ENCODE assay signal across 12 mouse cellular contexts in the genomic region with DNA sequence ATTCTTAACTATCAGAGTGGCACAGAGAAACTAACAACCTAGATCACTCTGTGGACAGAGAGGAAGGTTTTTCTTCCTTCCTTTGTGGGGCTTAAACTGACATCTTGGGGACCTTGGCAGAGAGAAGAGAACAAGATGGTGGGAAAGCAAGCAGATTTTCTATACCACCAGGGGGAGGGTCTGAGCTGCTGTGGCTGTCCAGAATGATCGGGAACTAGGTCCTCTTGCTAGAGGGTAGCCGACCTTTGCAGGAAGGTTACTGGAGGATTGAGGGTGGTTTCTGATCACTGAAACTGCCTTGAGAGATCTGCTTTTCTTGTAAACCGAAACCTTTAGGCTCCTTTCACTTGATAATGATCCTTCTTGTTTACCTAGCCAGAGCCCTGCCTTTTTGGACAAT. TPM values are rescaled to one million over a fixed set of nuclear protein-coding genes. Genes with fewer than 3 reads are reported as not detected.
DNase-seq lines count a peak whose midpoint lies in the region; ATAC-seq and TF ChIP-seq lines count a peak whose summit lies in the region.
"Had no signal": no experiment of that assay in that cellular context is flagged by ENCODE, and none has a peak within 500 bp of the region (broad histone marks: within the 10 kb centered on the region; RNA-seq: fewer than 3 reads in every experiment).

No protein-coding gene starts in this region.

- no peaks in the 10 kb centered on the region for H3K4me1 ChIP-seq in heart, postnatal 0 days (ENCODE audit: control insufficient read depth, insufficient read depth)
- no peaks in the 10 kb centered on the region for H3K4me1 ChIP-seq in midbrain, postnatal 0 days (ENCODE audit: insufficient read depth, low read length)
- no peaks in the 10 kb centered on the region for H3K4me1 ChIP-seq in midbrain, embryonic 11.5 days (ENCODE audit: control insufficient read depth, insufficient read depth, low read length)
- peaks cover 3% of the 10 kb centered on the region; the same call in 1 of the 2 replicates for H3K4me1 ChIP-seq in stomach, embryonic 15.5 days

- no peak overlapping the region for H3K4me3 ChIP-seq in heart, postnatal 0 days (ENCODE audit: low read depth, low read length)
- H3K4me3 ChIP-seq in midbrain, postnatal 0 days (ENCODE audit: low read depth, low read length), result no peak overlapping the region
- H3K4me3 ChIP-seq in midbrain, embryonic 11.5 days (ENCODE audit: low read depth, low read length), result no peak overlapping the region
- no peak overlapping the region for H3K4me3 ChIP-seq in stomach, embryonic 15.5 days (replicated peaks)
- H3K4me3 ChIP-seq: liver, embryonic 15.5 days had no signal

- H3K27ac ChIP-seq in heart, postnatal 0 days (ENCODE audit: low read depth), result no peak overlapping the region
- H3K27ac ChIP-seq in midbrain, postnatal 0 days (ENCODE audit: low read depth, low read length), result no peak overlapping the region
- H3K27ac ChIP-seq in midbrain, embryonic 11.5 days (ENCODE audit: low read depth, low read length), result no peak overlapping the region
- H3K27ac ChIP-seq in stomach, embryonic 15.5 days, result peak overlapping the region; percentile 37
- H3K27ac ChIP-seq: liver, embryonic 15.5 days had no signal

- ATAC-seq in heart, postnatal 0 days (ENCODE audit: insufficient read depth, low read depth), result no peak
- ATAC-seq in midbrain, postnatal 0 days (ENCODE audit: low FRiP score), result no peak
- ATAC-seq in midbrain, embryonic 11.5 days (ENCODE audit: low FRiP score), result no peak
- ATAC-seq in stomach, embryonic 15.5 days (ENCODE audit: insufficient read depth, low FRiP score, low read depth), result no peak
- ATAC-seq: hindbrain, embryonic 16.5 days had no signal

- DNase-seq in heart, postnatal 0 days (ENCODE audit: low spot score), result no peak
- DNase-seq in heart, postnatal 14 days, result no peak
- DNase-seq in midbrain, postnatal 0 days (ENCODE audit: low spot score), result no peak
- DNase-seq in midbrain, embryonic 11.5 days (ENCODE audit: low spot score, missing footprints), result no peak
- peak; percentile 2 for DNase-seq in brain, embryonic 14.5 days (ENCODE audit: low read depth)
- no peak for DNase-seq in urinary bladder, postnatal 4 days (ENCODE audit: low spot score in 2 of 2)
- no peak for DNase-seq in layer of hippocampus, postnatal 36 days
- DNase-seq: adrenal gland, postnatal 14 days; cerebellum, postnatal 10 days had no signal

- H3K9ac ChIP-seq in heart, postnatal 0 days (replicated peaks; ENCODE audit: low read depth, low read length), result no peak overlapping the region
- no peak overlapping the region for H3K9ac ChIP-seq in midbrain, postnatal 0 days (replicated peaks; ENCODE audit: low read length, poor library complexity, severe bottlenecking)
- H3K9ac ChIP-seq in midbrain, embryonic 11.5 days (ENCODE audit: low read length), result no peak overlapping the region
- no peak overlapping the region for H3K9ac ChIP-seq in stomach, embryonic 15.5 days
- H3K9ac ChIP-seq: liver, embryonic 15.5 days had no signal

- H3K27me3 ChIP-seq in heart, postnatal 0 days (ENCODE audit: control insufficient read depth, insufficient read depth, low read length), result no peaks in the 10 kb centered on the region
- no peaks in the 10 kb centered on the region for H3K27me3 ChIP-seq in midbrain, postnatal 0 days (ENCODE audit: insufficient read depth, low read length)
- H3K27me3 ChIP-seq in midbrain, embryonic 11.5 days (ENCODE audit: control insufficient read depth, insufficient read depth, low read length), result no peaks in the 10 kb centered on the region
- no peaks in the 10 kb centered on the region for H3K27me3 ChIP-seq in stomach, embryonic 15.5 days (replicated peaks)
- H3K27me3 ChIP-seq: liver, embryonic 15.5 days had no signal

- TF ChIP-seq EP300 in heart, postnatal 0 days (IDR thresholded peaks at IDR 0.05; ENCODE audit: low read depth), result no peak

- H3K9me3 ChIP-seq in heart, postnatal 0 days (replicated peaks; ENCODE audit: control insufficient read depth, low read length), result no peaks in the 10 kb centered on the region
- H3K9me3 ChIP-seq in midbrain, postnatal 0 days (ENCODE audit: low read length), result no peaks in the 10 kb centered on the region
- H3K9me3 ChIP-seq in midbrain, embryonic 11.5 days (ENCODE audit: control insufficient read depth, low read length), result no peaks in the 10 kb centered on the region
- H3K9me3 ChIP-seq in stomach, embryonic 15.5 days, result no peaks in the 10 kb centered on the region
- H3K9me3 ChIP-seq: liver, embryonic 15.5 days had no signal

- no peaks in the 10 kb centered on the region for H3K36me3 ChIP-seq in heart, postnatal 0 days (replicated peaks; ENCODE audit: control insufficient read depth, insufficient read depth, low read length)
- H3K36me3 ChIP-seq in midbrain, postnatal 0 days (ENCODE audit: insufficient read depth, low read length), result no peaks in the 10 kb centered on the region
- no peaks in the 10 kb centered on the region for H3K36me3 ChIP-seq in midbrain, embryonic 11.5 days (ENCODE audit: control insufficient read depth, insufficient read depth, low read length)
- H3K36me3 ChIP-seq in stomach, embryonic 15.5 days, result no peaks in the 10 kb centered on the region
- H3K36me3 ChIP-seq: liver, embryonic 15.5 days had no signal

- H3K4me2 ChIP-seq in heart, postnatal 0 days (ENCODE audit: low read depth, low read length), result no peak overlapping the region
- no peak overlapping the region for H3K4me2 ChIP-seq in midbrain, postnatal 0 days (ENCODE audit: low read depth, low read length, poor library complexity, severe bottlenecking)
- H3K4me2 ChIP-seq in midbrain, embryonic 11.5 days, result no peak overlapping the region
- no peak overlapping the region for H3K4me2 ChIP-seq in stomach, embryonic 15.5 days
- H3K4me2 ChIP-seq: liver, embryonic 15.5 days had no signal

- TF ChIP-seq POLR2A in brain, embryonic 14.5 days (IDR thresholded peaks at IDR 0.05; ENCODE audit: borderline replicate concordance, extremely low read depth, insufficient read depth, insufficient read length, poor library complexity, severe bottlenecking), result no peak

- WGBS in heart, postnatal 0 days, result 20% methylated on average over 3 of the region's 3 CpGs
- WGBS in midbrain, postnatal 0 days, result 39% methylated on average over 3 of the region's 3 CpGs
- WGBS in midbrain, embryonic 11.5 days, result 44% methylated on average over 3 of the region's 3 CpGs
- 15% methylated on average over 3 of the region's 3 CpGs for WGBS in stomach, embryonic 15.5 days

- peak; percentile 37; the same call in 1 of the 2 replicates for TF ChIP-seq CTCF in heart, postnatal 0 days (IDR thresholded peaks at IDR 0.05; ENCODE audit: low read depth)
- TF ChIP-seq CTCF in midbrain, postnatal 0 days (IDR thresholded peaks at IDR 0.05), result peak; percentile 39; the same call in 1 of the 2 replicates
- TF ChIP-seq CTCF in brain, embryonic 14.5 days (IDR thresholded peaks at IDR 0.05; ENCODE audit: borderline replicate concordance, extremely low read depth, insufficient read depth, insufficient read length), result peak; percentile 37; the same call in 1 of the 2 replicates

- intact Hi-C loops in heart, postnatal 14 days (cut with DNase I), result no loop called here

RNA-seq across cellular contexts. Expression of a gene that starts 9.3 kb away (rescaled TPM):
- total RNA-seq in heart, postnatal 0 days (2014; rRNA removed; ENCODE audit: low replicate concordance), result 117 and 163 TPM in 2 replicates
- 117 and 119 TPM in 2 replicates for polyA plus RNA-seq in heart, postnatal 0 days (2015; fragmentation: Nextera tagmentation; extraction: Ambion mirVana)
- total RNA-seq in heart, postnatal 14 days (2021), result 100 to 1,000 TPM; 128 to 132 TPM
- total RNA-seq in midbrain, postnatal 0 days (2014; rRNA removed), result 87.2 and 116 TPM in 2 replicates
- polyA plus RNA-seq in midbrain, postnatal 0 days (2015; fragmentation: Nextera tagmentation; extraction: Ambion mirVana), result 74.7 and 79.0 TPM in 2 replicates
- 68.5 and 73.2 TPM in 2 replicates for polyA plus RNA-seq in midbrain, embryonic 11.5 days (2014; fragmentation: Nextera tagmentation; extraction: Ambion mirVana)
- 70.0 and 74.8 TPM in 2 replicates for polyA plus RNA-seq in brain, embryonic 14.5 days (2012; rRNA removed)
- 174 and 178 TPM in 2 replicates for polyA plus RNA-seq in stomach, embryonic 15.5 days (2015; fragmentation: Nextera tagmentation; extraction: Ambion mirVana)
- total RNA-seq in layer of hippocampus, postnatal 36 days (2021), result 10 to 100 TPM; 68.2 to 69.0 TPM

RNA-seq across cellular contexts. Expression of a gene that starts 33.7 kb away (rescaled TPM):
- 112 and 128 TPM in 2 replicates for total RNA-seq in heart, postnatal 0 days (2014; rRNA removed; ENCODE audit: low replicate concordance)
- 121 and 128 TPM in 2 replicates for polyA plus RNA-seq in heart, postnatal 0 days (2015; fragmentation: Nextera tagmentation; extraction: Ambion mirVana)
- total RNA-seq in heart, postnatal 14 days (2021), result 10 to 100 TPM; 53.7 to 61.6 TPM
- total RNA-seq in midbrain, postnatal 0 days (2014; rRNA removed), result 167 and 306 TPM in 2 replicates
- polyA plus RNA-seq in midbrain, postnatal 0 days (2015; fragmentation: Nextera tagmentation; extraction: Ambion mirVana), result 385 and 389 TPM in 2 replicates
- polyA plus RNA-seq in midbrain, embryonic 11.5 days (2014; fragmentation: Nextera tagmentation; extraction: Ambion mirVana), result 338 and 353 TPM in 2 replicates
- 368 and 420 TPM in 2 replicates for polyA plus RNA-seq in brain, embryonic 14.5 days (2012; rRNA removed)
- polyA plus RNA-seq in stomach, embryonic 15.5 days (2015; fragmentation: Nextera tagmentation; extraction: Ambion mirVana), result 324 and 334 TPM in 2 replicates
- 100 to 1,000 TPM; 127 TPM for total RNA-seq in layer of hippocampus, postnatal 36 days (2021)

RNA-seq across cellular contexts. Expression of a gene that starts 33.8 kb away (rescaled TPM):
- total RNA-seq in heart, postnatal 0 days (2014; rRNA removed; ENCODE audit: low replicate concordance), result not detected in 2 replicates
- 6.8 and 13.7 TPM in 2 replicates for polyA plus RNA-seq in heart, postnatal 0 days (2015; fragmentation: Nextera tagmentation; extraction: Ambion mirVana)
- 10 to 100 TPM in 1 of 2 experiments, 1 to 10 TPM in 1; 7.6 to 12.7 TPM for total RNA-seq in heart, postnatal 14 days (2021)
- total RNA-seq in midbrain, postnatal 0 days (2014; rRNA removed), result not detected in 2 replicates
- polyA plus RNA-seq in midbrain, postnatal 0 days (2015; fragmentation: Nextera tagmentation; extraction: Ambion mirVana), result 6.9 and 10.5 TPM in 2 replicates
- 2.4 TPM in 1 of 2 replicates, not detected in the other for polyA plus RNA-seq in midbrain, embryonic 11.5 days (2014; fragmentation: Nextera tagmentation; extraction: Ambion mirVana)
- polyA plus RNA-seq in brain, embryonic 14.5 days (2012; rRNA removed), result not detected in 2 replicates
- 4.8 TPM in 1 of 2 replicates, not detected in the other for polyA plus RNA-seq in stomach, embryonic 15.5 days (2015; fragmentation: Nextera tagmentation; extraction: Ambion mirVana)
- 10 to 100 TPM; 17.2 to 29.6 TPM for total RNA-seq in layer of hippocampus, postnatal 36 days (2021)
- polyA plus RNA-seq: hindbrain, embryonic 16.5 days had no signal

RNA-seq across cellular contexts. Expression of a gene that starts 42.2 kb away (rescaled TPM):
- 0.69 and 12.2 TPM in 2 replicates for total RNA-seq in heart, postnatal 0 days (2014; rRNA removed; ENCODE audit: low replicate concordance)
- 1.4 and 1.5 TPM in 2 replicates for polyA plus RNA-seq in heart, postnatal 0 days (2015; fragmentation: Nextera tagmentation; extraction: Ambion mirVana)
- 1 to 10 TPM; 5.4 to 9.0 TPM for total RNA-seq in heart, postnatal 14 days (2021)
- total RNA-seq in midbrain, postnatal 0 days (2014; rRNA removed), result 0.55 and 1.7 TPM in 2 replicates
- 0.69 and 1.2 TPM in 2 replicates for polyA plus RNA-seq in midbrain, postnatal 0 days (2015; fragmentation: Nextera tagmentation; extraction: Ambion mirVana)
- 0.57 and 0.59 TPM in 2 replicates for polyA plus RNA-seq in midbrain, embryonic 11.5 days (2014; fragmentation: Nextera tagmentation; extraction: Ambion mirVana)
- 0.62 and 0.94 TPM in 2 replicates for polyA plus RNA-seq in brain, embryonic 14.5 days (2012; rRNA removed)
- 6.0 and 6.9 TPM in 2 replicates for polyA plus RNA-seq in stomach, embryonic 15.5 days (2015; fragmentation: Nextera tagmentation; extraction: Ambion mirVana)
- 1 to 10 TPM; 3.6 TPM for total RNA-seq in layer of hippocampus, postnatal 36 days (2021)

RNA-seq across cellular contexts. Expression of a gene that starts 49.9 kb away (rescaled TPM):
- total RNA-seq in heart, postnatal 0 days (2014; rRNA removed; ENCODE audit: low replicate concordance), result 54.1 and 56.4 TPM in 2 replicates
- 69.7 and 71.8 TPM in 2 replicates for polyA plus RNA-seq in heart, postnatal 0 days (2015; fragmentation: Nextera tagmentation; extraction: Ambion mirVana)
- total RNA-seq in heart, postnatal 14 days (2021), result 10 to 100 TPM; 59.2 to 60.6 TPM
- 39.3 and 41.8 TPM in 2 replicates for total RNA-seq in midbrain, postnatal 0 days (2014; rRNA removed)
- 67.2 and 70.6 TPM in 2 replicates for polyA plus RNA-seq in midbrain, postnatal 0 days (2015; fragmentation: Nextera tagmentation; extraction: Ambion mirVana)
- polyA plus RNA-seq in midbrain, embryonic 11.5 days (2014; fragmentation: Nextera tagmentation; extraction: Ambion mirVana), result 42.8 and 47.6 TPM in 2 replicates
- polyA plus RNA-seq in brain, embryonic 14.5 days (2012; rRNA removed), result 56.9 and 57.7 TPM in 2 replicates
- polyA plus RNA-seq in stomach, embryonic 15.5 days (2015; fragmentation: Nextera tagmentation; extraction: Ambion mirVana), result 70.7 and 73.3 TPM in 2 replicates
- 10 to 100 TPM; 83.8 to 95.4 TPM for total RNA-seq in layer of hippocampus, postnatal 36 days (2021)
